Mouse (Mus musculus) midbrain, embryonic 15.5 days (tissue): ENCODE results near the gene Gse1. TPM values are rescaled to one million over a fixed set of nuclear protein-coding genes. Genes with fewer than 3 reads are reported as not detected.

Experiments used
- ATAC-seq: fragments of 200-750 bp; cut with Nextera tagmentation; replicated peaks from 2 replicates; pipeline ENCODE4 v1.8.0; 2017; ENCODE audit warnings: moderate TSS enrichment
- H3K27ac ChIP-seq: fragments of 300-500 bp; sonication (generic); 2 replicates; pipeline ENCODE4 v1.5.1; 2015; ENCODE audit warnings: mild to moderate bottlenecking, inconsistent platforms
- H3K27me3 ChIP-seq: fragments of 300-500 bp; sonication (generic); replicated peaks from 2 replicates; pipeline ENCODE4 v1.6.1; 2015; ENCODE audit warnings: inconsistent platforms
- H3K36me3 ChIP-seq: fragments of 300-500 bp; sonication (generic); replicated peaks from 2 replicates; pipeline ENCODE4 v1.6.1; 2015; ENCODE audit warnings: inconsistent platforms
- H3K4me1 ChIP-seq: fragments of 300-500 bp; sonication (generic); 2 replicates; pipeline ENCODE4 v1.6.1; 2015; ENCODE audit warnings: inconsistent platforms
- H3K4me2 ChIP-seq: fragments of 300-500 bp; sonication (generic); 2 replicates; pipeline ENCODE4 v1.6.1; 2015; ENCODE audit warnings: inconsistent platforms, mild to moderate bottlenecking, moderate library complexity
- H3K4me3 ChIP-seq: fragments of 300-500 bp; sonication (generic); 2 replicates; pipeline ENCODE4 v1.5.1; 2015; ENCODE audit warnings: mild to moderate bottlenecking, inconsistent platforms
- H3K9ac ChIP-seq: fragments of 300-500 bp; sonication (generic); 2 replicates; pipeline ENCODE4 v1.6.1; 2015; ENCODE audit warnings: mild to moderate bottlenecking, inconsistent platforms
- H3K9me3 ChIP-seq: fragments of 300-500 bp; sonication (generic); 2 replicates; pipeline ENCODE4 v1.6.1; 2016; ENCODE audit warnings: inconsistent platforms
- WGBS: fragments of 180-500 bp; shearing (Covaris S2); methylation state at CpG from one replicate; pipeline ENCODE4 v1.1.7; 2015; ENCODE audit warnings: mixed read lengths; 5-methylcytosine and 5-hydroxymethylcytosine counted together
- polyA plus RNA-seq: library from polyadenylated mRNA; unstranded; fragments of >200 nt; fragmentation: Nextera tagmentation; extraction: Ambion mirVana; gene quantifications from 2 replicates; pipeline ENCODE4 v1.2.1, GENCODE M21; 2015

The Gse1 gene
- polyA plus RNA-seq, 1 experiment from 2014 or later, result 21.2 TPM

GRCm38 (mm10) chr8:120454404-120454803 lies 226.1 kb downstream of the Gse1 start:
- no peak overlapping the region for H3K4me3 ChIP-seq
- no peaks in the 10 kb centered on the region for H3K27me3 ChIP-seq
- no peak for ATAC-seq
- H3K4me1 ChIP-seq, result peaks cover 44% of the 10 kb centered on the region
- no peak overlapping the region for H3K9ac ChIP-seq
- no peak overlapping the region for H3K4me2 ChIP-seq
- H3K36me3 ChIP-seq, result no peaks in the 10 kb centered on the region
- H3K9me3 ChIP-seq, result no peaks in the 10 kb centered on the region
- WGBS, result 81% methylated on average over 6 of the region's 6 CpGs
- H3K27ac ChIP-seq, result no peak overlapping the region

DNA sequence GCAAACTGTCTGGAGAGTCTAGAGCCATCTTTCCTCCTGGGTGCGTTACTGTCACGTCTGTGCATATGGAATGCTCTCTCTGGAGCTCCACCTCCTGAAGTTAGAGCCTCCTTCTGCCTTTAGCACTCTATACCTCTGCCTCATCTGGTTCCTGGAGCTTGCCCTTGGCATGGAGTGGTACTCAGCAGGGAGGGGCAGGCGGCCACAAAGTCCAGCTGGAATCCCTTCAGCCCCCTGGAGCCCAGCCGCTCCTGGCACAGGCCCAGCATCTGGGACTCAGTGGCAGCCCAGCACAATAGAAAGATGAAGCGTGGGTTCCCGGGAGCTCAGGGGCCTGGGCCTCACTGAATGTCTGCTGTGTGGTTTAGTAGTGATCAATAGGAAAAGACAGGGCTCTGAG lies 232.1 kb downstream of the Gse1 start:
- Histone ChIP-seq H3K27ac (peak overlapping the region; percentile 63), H3K36me3 (no peaks in the 10 kb centered on the region), H3K27me3 (no peaks in the 10 kb centered on the region), H3K9me3 (no peaks in the 10 kb centered on the region), H3K4me2 (no peak overlapping the region), H3K4me3 (no peak overlapping the region), H3K9ac (no peak overlapping the region), H3K4me1 (peaks cover 60% of the 10 kb centered on the region)
- ATAC-seq, result peak; percentile 35
- 30% methylated on average over 6 of the region's 6 CpGs for WGBS

DNA sequence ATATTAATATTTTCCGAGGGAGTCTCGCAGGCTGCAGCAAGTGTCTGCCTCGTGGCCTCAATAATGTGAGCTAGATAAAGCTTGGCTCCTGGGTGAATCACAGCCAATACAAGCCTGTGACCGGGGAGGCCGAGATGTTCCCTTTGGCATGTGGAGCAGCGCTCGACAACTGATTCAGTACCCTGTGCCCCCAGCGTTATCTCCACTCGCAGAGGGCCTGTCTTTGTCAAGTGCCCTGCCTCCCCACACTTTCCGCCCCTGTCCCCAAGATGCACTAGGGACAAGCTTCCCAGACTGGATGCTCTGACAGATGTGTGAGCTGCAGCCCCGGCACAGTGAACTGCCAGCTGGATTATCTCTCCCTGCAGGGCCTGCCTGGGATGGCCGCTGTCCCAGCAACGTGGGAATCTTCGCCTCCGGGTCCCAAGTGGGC lies 233.9 kb downstream of the Gse1 start:
- H3K4me3 ChIP-seq, result no peak overlapping the region
- no peak overlapping the region; the same call in 1 of the 2 replicates for H3K9ac ChIP-seq
- no peaks in the 10 kb centered on the region for H3K27me3 ChIP-seq
- peak overlapping the region; percentile 73 for H3K27ac ChIP-seq
- H3K36me3 ChIP-seq, result no peaks in the 10 kb centered on the region
- ATAC-seq, result no peak
- H3K4me1 ChIP-seq, result peaks cover 60% of the 10 kb centered on the region
- 16% methylated on average over 15 of the region's 15 CpGs for WGBS
- H3K4me2 ChIP-seq, result 0 out of 2 replicates have a peak overlapping the region, but pooled peaks have one; percentile 10
- H3K9me3 ChIP-seq, result no peaks in the 10 kb centered on the region

DNA sequence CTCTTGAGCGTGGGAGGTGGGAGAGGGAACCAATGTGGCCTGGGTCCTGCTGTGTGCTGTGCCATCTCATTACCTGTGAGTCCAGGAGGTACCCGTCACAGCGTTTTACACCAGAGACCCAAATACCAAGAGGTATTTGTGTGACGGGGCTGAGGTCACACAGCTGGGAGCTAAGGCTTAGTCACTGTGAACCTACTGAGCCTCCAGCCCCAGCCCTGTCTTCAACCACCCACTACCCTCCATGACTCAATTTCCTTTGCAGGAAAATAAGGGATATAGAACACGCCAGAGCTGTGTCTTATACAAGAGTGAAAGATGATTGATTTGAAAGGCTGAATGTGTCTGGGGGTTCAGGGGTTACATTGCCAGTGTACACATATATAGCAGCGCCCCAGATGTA lies 234.4 kb downstream of the Gse1 start:
- H3K4me1 ChIP-seq, result peaks cover 64% of the 10 kb centered on the region

GRCm38 (mm10) chr8:120463918-120464584 lies 235.8 kb downstream of the Gse1 start:
- 0 out of 2 replicates have a peak overlapping the region, but pooled peaks have one; percentile 8 for H3K27ac ChIP-seq
- H3K9ac ChIP-seq, result no peak overlapping the region
- peaks cover 58% of the 10 kb centered on the region for H3K4me1 ChIP-seq
- 89% methylated on average over 9 of the region's 9 CpGs for WGBS
- H3K9me3 ChIP-seq, result no peaks in the 10 kb centered on the region
- H3K4me3 ChIP-seq, result no peak overlapping the region
- H3K4me2 ChIP-seq, result no peak overlapping the region
- 0 out of 2 replicates have a peak, but pooled peaks cover 6% of the 10 kb centered on the region for H3K27me3 ChIP-seq
- H3K36me3 ChIP-seq, result no peaks in the 10 kb centered on the region
- ATAC-seq, result no peak

More for the DNA sequence above, 234.4 kb downstream of the Gse1 start:
- WGBS, result 64% methylated on average over 6 of the region's 6 CpGs
- 0 out of 2 replicates have a peak, but pooled peaks cover 5% of the 10 kb centered on the region for H3K27me3 ChIP-seq
- no peak for ATAC-seq
- H3K4me2 ChIP-seq, result no peak overlapping the region
- H3K9ac ChIP-seq, result no peak overlapping the region; the same call in 1 of the 2 replicates
- H3K27ac ChIP-seq, result peak overlapping the region; percentile 73
- no peaks in the 10 kb centered on the region for H3K9me3 ChIP-seq
- no peaks in the 10 kb centered on the region for H3K36me3 ChIP-seq
- H3K4me3 ChIP-seq, result no peak overlapping the region

GRCm38 (mm10) chr8:120464585-120464937 lies 236.3 kb downstream of the Gse1 start:
- H3K4me2 ChIP-seq, result no peak overlapping the region
- peaks cover 53% of the 10 kb centered on the region for H3K4me1 ChIP-seq
- 70% methylated on average over 4 of the region's 4 CpGs for WGBS
- no peak overlapping the region for H3K4me3 ChIP-seq
- ATAC-seq, result no peak
- H3K27me3 ChIP-seq, result 0 out of 2 replicates have a peak, but pooled peaks cover 6% of the 10 kb centered on the region
- 0 out of 2 replicates have a peak overlapping the region, but pooled peaks have one; percentile 8 for H3K27ac ChIP-seq
- H3K9me3 ChIP-seq, result no peaks in the 10 kb centered on the region
- no peak overlapping the region for H3K9ac ChIP-seq
- H3K36me3 ChIP-seq, result no peaks in the 10 kb centered on the region

- 16% methylated on average over 8 of the region's 8 CpGs for WGBS
- peak; percentile 43 for ATAC-seq
- 0 out of 2 replicates have a peak, but pooled peaks cover 6% of the 10 kb centered on the region for H3K27me3 ChIP-seq
- H3K4me3 ChIP-seq, result no peak overlapping the region
- H3K9me3 ChIP-seq, result no peaks in the 10 kb centered on the region
- H3K9ac ChIP-seq, result no peak overlapping the region
- H3K4me2 ChIP-seq, result no peak overlapping the region
- peaks cover 42% of the 10 kb centered on the region for H3K4me1 ChIP-seq
- H3K27ac ChIP-seq, result peak overlapping the region; percentile 62
- no peaks in the 10 kb centered on the region for H3K36me3 ChIP-seq
Measured at GRCm38 (mm10) chr8:120465710-120466109, 237.5 kb downstream of the Gse1 start.

- H3K36me3 ChIP-seq, result no peaks in the 10 kb centered on the region
- H3K4me2 ChIP-seq, result no peak overlapping the region
- ATAC-seq, result no peak
- no peak overlapping the region for H3K4me3 ChIP-seq
- H3K9me3 ChIP-seq, result no peaks in the 10 kb centered on the region
- peak overlapping the region; percentile 62; the same call in 1 of the 2 replicates for H3K27ac ChIP-seq
- H3K9ac ChIP-seq, result no peak overlapping the region
- 57% methylated on average over 10 of the region's 10 CpGs for WGBS
- 0 out of 2 replicates have a peak, but pooled peaks cover 6% of the 10 kb centered on the region for H3K27me3 ChIP-seq
- H3K4me1 ChIP-seq, result peaks cover 42% of the 10 kb centered on the region
Measured at GRCm38 (mm10) chr8:120466266-120466665, 238.0 kb downstream of the Gse1 start.

DNA sequence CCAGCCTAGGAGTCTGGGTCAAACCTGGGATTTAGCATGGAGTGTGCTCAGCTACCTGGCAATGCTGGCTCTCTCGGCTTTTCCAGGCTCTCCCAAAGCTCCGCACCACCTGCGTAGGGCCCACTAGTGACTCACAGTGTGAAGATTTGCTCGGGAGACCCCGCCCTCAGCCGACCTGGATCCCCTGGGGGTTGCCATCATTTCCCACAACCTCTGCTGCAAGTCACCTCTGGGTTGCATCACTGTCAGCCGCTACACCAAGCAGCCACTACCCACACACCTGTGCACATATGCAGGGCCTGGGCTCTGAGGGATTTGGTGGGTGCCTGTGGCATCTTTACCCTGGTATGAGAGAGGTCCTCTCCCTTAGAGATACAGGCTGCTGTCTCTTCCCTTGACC lies 239.3 kb downstream of the Gse1 start:
- H3K4me3 ChIP-seq, result no peak overlapping the region
- ATAC-seq, result no peak
- H3K36me3 ChIP-seq, result no peaks in the 10 kb centered on the region
- WGBS, result 92% methylated on average over 7 of the region's 7 CpGs
- peaks cover 42% of the 10 kb centered on the region for H3K4me1 ChIP-seq
- 0 out of 2 replicates have a peak, but pooled peaks cover 6% of the 10 kb centered on the region for H3K27me3 ChIP-seq
- no peak overlapping the region for H3K9ac ChIP-seq
- H3K9me3 ChIP-seq, result no peaks in the 10 kb centered on the region
- H3K4me2 ChIP-seq, result no peak overlapping the region
- H3K27ac ChIP-seq, result no peak overlapping the region

DNA sequence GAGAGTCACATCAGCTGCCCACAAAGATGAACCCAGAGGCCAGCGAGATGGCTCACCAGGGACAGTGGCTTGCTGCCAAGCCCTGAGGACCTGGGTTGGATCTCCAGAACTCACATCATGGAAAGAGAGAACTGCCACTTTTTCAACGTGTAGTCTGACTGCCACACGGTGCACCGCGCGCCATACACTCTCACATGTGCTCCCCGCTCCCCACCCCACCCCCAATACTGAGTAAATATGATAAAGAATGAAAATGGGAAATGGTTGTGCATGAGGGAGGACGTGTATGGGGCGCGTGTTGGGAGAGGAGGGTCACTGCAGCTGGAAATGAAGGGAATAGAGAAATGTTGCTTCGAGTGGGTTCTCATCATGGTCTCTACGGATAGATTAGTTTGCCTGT lies 241.9 kb downstream of the Gse1 start:
- Histone ChIP-seq H3K9me3 (no peaks in the 10 kb centered on the region), H3K4me2 (no peak overlapping the region), H3K27ac (no peak overlapping the region), H3K27me3 (0 out of 2 replicates have a peak, but pooled peaks cover 6% of the 10 kb centered on the region), H3K4me3 (no peak overlapping the region), H3K36me3 (no peaks in the 10 kb centered on the region), H3K4me1 (peaks cover 48% of the 10 kb centered on the region), H3K9ac (no peak overlapping the region)
- 91% methylated on average over 12 of the region's 12 CpGs for WGBS
- ATAC-seq, result no peak

DNA sequence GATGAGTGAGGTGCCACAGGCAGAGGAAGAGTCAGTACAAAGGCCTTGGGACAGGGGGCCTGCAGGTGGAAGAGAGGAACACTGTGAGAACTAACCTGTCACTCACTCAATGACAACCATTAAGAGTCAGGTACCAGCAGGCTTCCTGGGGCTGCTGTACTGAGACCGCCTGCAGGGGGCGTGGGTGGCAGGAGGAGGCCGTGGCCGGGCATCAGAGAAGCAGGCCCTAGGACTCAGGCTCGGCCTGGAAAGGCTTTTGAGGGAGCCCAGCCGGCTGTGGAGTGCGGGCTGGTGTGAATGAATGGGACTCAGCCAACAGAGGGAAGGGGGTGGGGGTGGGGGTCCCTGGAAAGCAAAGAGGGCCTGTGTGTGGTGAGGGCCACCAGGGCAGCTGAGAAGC lies 242.9 kb downstream of the Gse1 start:
- Histone ChIP-seq H3K4me3 (no peak overlapping the region), H3K4me1 (peaks cover 50% of the 10 kb centered on the region), H3K4me2 (no peak overlapping the region), H3K9ac (no peak overlapping the region), H3K27ac (0 out of 2 replicates have a peak overlapping the region, but pooled peaks have one; percentile 70), H3K9me3 (no peaks in the 10 kb centered on the region), H3K36me3 (no peaks in the 10 kb centered on the region), H3K27me3 (0 out of 2 replicates have a peak, but pooled peaks cover 6% of the 10 kb centered on the region)
- ATAC-seq, result no peak
- WGBS, result 11% methylated on average over 7 of the region's 7 CpGs

DNA sequence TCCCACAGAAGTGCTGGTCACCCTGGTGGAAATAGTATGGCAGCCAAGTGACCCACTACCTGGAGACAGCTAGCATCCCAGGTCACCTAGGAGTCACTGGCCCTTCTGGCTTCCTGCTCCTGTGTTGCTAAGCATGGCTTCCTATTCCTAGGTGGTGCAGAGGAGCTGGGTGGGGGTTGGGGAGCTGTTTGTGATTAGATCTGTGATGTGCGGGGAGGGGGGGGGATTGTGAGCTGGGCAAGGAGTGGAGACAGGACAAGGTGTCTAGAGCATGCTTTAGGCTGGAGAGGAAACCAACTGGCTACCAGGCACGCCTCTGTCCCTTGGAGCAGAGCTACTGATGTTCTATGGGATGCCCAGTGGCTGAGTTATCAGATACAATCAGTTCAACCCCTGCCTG lies 243.5 kb downstream of the Gse1 start:
- H3K9me3 ChIP-seq, result no peaks in the 10 kb centered on the region
- H3K9ac ChIP-seq, result no peak overlapping the region
- H3K36me3 ChIP-seq, result no peaks in the 10 kb centered on the region
- H3K27ac ChIP-seq, result peak overlapping the region; percentile 70
- H3K4me2 ChIP-seq, result no peak overlapping the region
- no peak for ATAC-seq
- H3K27me3 ChIP-seq, result 0 out of 2 replicates have a peak, but pooled peaks cover 6% of the 10 kb centered on the region
- peaks cover 51% of the 10 kb centered on the region for H3K4me1 ChIP-seq
- WGBS, result 48% methylated on average over 2 of the region's 2 CpGs
- no peak overlapping the region for H3K4me3 ChIP-seq

GRCm38 (mm10) chr8:120472230-120472629 lies 244.0 kb downstream of the Gse1 start:
- H3K36me3 ChIP-seq, result no peaks in the 10 kb centered on the region
- H3K9ac ChIP-seq, result no peak overlapping the region
- no peak for ATAC-seq
- no peak overlapping the region for H3K4me3 ChIP-seq
- no peaks in the 10 kb centered on the region for H3K9me3 ChIP-seq
- WGBS, result 17% methylated on average over 16 of the region's 16 CpGs
- H3K27ac ChIP-seq, result peak overlapping the region; percentile 70
- H3K27me3 ChIP-seq, result 0 out of 2 replicates have a peak, but pooled peaks cover 6% of the 10 kb centered on the region
- H3K4me2 ChIP-seq, result peak overlapping the region; percentile 10; the same call in 1 of the 2 replicates
- peaks cover 51% of the 10 kb centered on the region for H3K4me1 ChIP-seq
